Mouse (Mus musculus) R1 (cell line): Measurements from ENCODE around the gene Stum.

Experiments
- DNase-seq: peaks from one replicate; pipeline ENCODE4 v3.0.0-alpha.2; 2018; ENCODE audit warnings: low read depth, low spot score

Stum gene

DNA sequence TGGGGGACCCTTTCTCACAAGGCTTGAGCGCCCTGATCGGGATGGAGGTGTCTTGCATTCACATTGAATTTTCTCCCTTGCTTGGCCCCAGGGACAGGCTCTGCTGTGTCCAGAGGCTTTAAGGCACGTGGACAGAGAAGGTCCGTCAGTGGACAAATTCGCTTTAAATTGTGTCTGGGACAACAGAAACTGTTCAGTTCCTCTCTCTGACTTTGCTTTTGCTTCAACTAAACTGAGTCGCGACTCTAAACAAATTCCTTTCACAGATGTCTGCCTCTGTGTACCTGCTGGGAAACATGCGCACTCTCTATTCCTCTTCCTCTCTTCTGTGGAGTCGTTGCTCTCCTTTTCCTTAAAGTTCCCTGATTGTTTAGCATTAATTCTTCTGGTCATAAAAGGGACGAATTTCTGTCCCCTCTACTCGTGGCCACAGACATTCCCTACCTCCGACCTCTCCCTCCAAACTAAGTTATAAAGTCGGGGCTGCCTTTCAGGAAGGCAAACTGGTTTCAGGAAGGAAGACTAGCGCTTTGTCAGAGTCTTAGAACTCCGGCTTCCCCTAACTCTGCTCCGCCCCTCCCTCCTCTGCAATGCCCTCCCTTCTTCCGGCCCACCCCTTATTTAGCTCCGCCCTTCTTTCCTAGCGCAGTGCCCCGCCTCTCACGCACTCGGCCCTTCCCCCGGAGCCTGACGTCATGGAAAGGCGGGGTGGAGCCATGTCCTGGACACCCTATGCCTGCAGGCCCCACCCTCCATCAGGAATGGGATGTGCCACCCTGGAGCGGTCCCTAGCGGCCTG lies 96.2 kb downstream of the Stum start:
- DNase-seq, result peak; percentile 98

DNA sequence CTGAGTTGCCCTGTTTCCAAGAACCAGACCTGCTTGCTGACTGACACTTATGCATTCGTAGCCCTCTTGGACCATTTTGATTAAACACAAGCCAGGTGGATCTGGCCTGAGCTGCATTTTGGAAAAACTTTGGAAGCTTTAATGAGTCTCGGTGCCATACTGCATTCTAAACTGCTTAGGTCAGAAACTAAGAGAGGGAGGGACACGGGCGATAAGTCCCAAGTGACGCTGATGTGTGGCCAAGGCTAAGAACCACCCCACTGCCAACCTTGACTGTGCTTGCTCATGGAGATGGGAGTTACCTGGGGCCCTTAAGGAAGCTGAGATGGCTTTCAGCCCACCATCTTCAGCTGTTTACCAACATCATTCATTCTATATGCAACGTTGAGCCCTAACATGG lies 98.0 kb downstream of the Stum start:
- DNase-seq, result no peak

DNA sequence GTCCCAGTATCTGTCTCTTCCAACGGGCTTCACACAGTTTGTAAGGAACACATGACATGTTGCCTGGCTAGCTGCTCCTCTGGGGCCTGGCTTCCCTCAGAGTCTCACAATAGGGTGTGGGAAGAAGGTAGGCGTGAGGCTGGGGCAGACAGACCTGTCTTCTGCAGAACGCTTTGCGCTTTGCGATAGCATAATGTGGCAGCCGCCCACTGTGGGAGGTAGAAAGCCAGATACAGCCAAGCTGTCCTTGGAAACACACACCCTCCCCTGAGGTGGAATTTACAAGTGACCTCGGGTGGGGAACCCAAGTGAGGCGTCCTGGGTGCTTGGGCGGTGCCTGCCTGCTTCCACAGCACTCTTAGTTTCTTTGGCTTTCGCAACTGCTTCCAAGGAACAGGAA lies 98.8 kb downstream of the Stum start:
- DNase-seq, result peak; percentile 33

DNA sequence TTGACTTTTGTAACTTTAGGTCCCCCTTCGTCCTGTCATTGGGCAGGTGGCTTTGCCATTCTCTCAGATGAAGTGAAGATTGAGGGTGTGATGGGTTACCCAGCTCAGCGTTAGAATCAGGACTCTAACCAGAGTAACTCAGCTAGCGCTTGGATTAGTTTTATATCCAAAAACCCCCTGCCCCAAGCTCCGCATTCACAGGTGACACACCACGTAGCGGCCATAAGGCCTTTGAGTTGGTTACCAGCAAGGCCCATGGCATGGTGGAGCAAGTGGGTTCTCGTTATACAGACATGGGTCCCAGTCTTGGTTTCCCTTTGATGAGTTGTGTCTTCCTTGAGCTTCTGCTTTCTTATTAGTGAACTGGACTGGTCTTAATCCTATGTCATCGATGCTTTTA lies 99.4 kb downstream of the Stum start:
- no peak for DNase-seq
